Mouse (Mus musculus): Measurements from ENCODE around the gene Tubb2a. TPM values are rescaled to one million over a fixed set of nuclear protein-coding genes. Genes with fewer than 3 reads are reported as not detected.
A peak's percentile ranks its signal among the peaks of the same experiment; 100 is the strongest.

Tubb2a gene
- 2,701 and 3,281 TPM in 2 replicates for polyA plus RNA-seq (2015; fragmentation: Nextera tagmentation; extraction: Ambion mirVana)

DNA sequence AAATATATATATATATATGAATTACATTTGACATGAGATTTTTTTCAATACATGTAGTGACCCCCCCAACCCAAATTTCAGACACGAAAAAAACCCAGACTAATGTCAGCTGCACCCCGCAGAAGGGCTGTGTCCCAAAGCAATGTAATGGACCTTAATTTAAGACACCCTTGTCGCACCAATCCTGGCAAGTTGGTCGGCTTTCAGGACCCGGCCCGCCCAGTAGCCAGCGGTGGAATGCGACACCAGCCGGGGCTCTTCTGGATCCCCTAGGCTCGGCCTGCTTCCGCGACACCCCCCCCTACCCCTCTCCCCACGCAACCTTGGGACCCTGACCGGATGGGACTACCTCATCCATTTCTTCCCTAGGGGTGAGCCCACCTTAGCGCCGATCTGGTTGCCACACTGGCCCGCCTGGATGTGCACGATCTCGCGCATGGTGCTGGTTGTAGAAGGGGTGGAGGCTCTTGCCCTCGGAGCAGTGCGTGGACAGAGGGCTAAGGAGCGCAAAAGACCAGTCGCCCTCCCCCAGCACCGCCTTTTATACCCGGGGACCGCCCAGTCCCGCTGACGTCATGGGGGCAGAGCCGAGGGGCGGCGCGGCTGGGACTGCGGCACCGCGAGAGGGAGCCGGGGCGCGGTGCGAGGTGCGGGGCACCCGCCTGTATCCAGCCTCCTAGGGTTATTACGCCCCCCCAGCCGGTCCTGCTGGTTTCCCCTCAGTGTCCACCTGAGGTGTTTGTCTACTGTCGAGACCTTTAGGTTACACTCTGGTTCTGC lies at the start of gene Tubb2a:
TSS of gene Tubb2a (minus strand) at position 516 of the 780 bp plus-strand sequence.
- 1% methylated on average over 44 of the region's 45 CpGs for WGBS
- H3K9me3 ChIP-seq (replicated peaks): no peaks in the 10 kb centered on the region
- H3K4me2 ChIP-seq: peak within 1 kb of the TSS; percentile 83
- H3K27ac ChIP-seq (replicated peaks): peak within 1 kb of the TSS; percentile 93
- H3K9ac ChIP-seq (replicated peaks): peak within 1 kb of the TSS; percentile 97
- ATAC-seq (ENCODE audit: low FRiP score): peak; percentile 89
- no peaks in the 10 kb centered on the region for H3K27me3 ChIP-seq (replicated peaks)
- peaks cover 16% of the 10 kb centered on the region for H3K36me3 ChIP-seq
- peak within 1 kb of the TSS; percentile 86 for H3K4me3 ChIP-seq (replicated peaks)
- H3K4me1 ChIP-seq: peaks cover 35% of the 10 kb centered on the region

DNA sequence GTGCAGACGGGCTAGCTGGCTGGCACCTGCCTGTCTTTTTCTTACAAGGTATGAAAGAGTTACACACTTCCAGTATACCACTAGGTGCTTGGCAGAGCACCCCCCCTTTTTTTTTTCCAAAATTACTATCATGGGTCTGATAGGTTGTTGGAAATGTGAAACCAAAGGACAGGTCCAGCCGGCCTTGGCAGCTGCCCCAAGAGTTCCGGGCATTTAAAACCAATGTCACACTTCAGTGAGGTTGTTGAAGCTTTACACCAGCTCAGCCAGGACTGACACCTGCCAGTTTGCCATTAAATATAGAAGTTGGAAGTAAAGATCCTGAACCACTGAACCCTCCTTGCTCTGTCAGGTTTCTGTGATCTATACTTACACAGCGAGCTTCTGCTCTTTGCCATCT lies 47.9 kb upstream of the Tubb2a start:
- Histone ChIP-seq H3K4me1 (peaks cover 26% of the 10 kb centered on the region), H3K9me3 (replicated peaks) (no peaks in the 10 kb centered on the region), H3K4me2 (peak overlapping the region; percentile 77), H3K27ac (replicated peaks) (0 out of 2 replicates have a peak overlapping the region, but pooled peaks have one; percentile 24), H3K9ac (replicated peaks) (peak overlapping the region; percentile 50), H3K36me3 (no peaks in the 10 kb centered on the region), H3K27me3 (replicated peaks) (no peaks in the 10 kb centered on the region), H3K4me3 (replicated peaks) (peak overlapping the region; percentile 38)
- 21% methylated on average over 4 of the region's 4 CpGs for WGBS
- no peak for ATAC-seq (ENCODE audit: low FRiP score)

DNA sequence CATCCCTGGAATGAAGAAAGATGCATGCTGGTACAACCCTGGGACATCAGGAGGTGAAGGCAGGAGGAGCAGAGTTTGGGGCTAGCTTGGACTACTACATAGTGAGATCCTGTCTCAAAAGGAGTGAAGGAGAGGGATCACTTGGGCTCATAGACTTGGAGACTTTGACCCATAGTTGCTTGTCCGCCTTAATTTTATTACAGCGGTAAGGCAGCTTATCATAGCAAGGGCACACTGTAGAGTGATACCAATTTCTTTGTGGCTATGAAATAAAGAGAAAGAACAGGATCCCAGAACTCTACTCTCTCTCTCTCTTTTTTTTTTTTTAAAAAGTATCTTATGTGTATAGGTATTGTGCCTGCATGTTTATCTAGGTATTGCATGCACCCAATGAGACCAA lies 42.7 kb upstream of the Tubb2a start:
- Histone ChIP-seq H3K36me3 (no peaks in the 10 kb centered on the region), H3K4me2 (no peak overlapping the region), H3K4me1 (peaks cover 24% of the 10 kb centered on the region), H3K9ac (replicated peaks) (no peak overlapping the region), H3K9me3 (replicated peaks) (no peaks in the 10 kb centered on the region), H3K27ac (replicated peaks) (no peak overlapping the region), H3K4me3 (replicated peaks) (no peak overlapping the region), H3K27me3 (replicated peaks) (no peaks in the 10 kb centered on the region)
- no peak for ATAC-seq (ENCODE audit: low FRiP score)
- WGBS: 93% methylated on average over 2 of the region's 2 CpGs

DNA sequence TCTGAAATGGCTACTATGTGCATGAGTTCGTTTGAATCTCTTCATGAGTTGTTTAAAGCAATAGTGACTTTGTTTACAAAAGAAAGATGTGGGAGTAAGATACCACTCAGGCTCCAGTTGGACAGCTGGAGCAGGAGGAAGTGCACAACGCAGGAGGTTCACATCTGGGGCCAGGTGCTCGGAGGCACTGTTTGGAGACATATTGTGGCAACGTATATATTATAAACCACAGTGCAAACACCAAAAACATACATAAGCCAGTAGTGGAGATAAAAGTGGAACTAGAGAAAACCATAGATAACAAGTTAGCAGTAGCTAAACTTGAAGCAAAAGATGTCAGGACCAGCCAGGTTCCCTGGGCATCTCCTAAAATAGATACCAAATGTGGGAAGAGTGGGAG lies 41.6 kb upstream of the Tubb2a start:
- peaks cover 12% of the 10 kb centered on the region for H3K4me1 ChIP-seq
- no peaks in the 10 kb centered on the region for H3K9me3 ChIP-seq (replicated peaks)
- no peaks in the 10 kb centered on the region for H3K27me3 ChIP-seq (replicated peaks)
- ATAC-seq (ENCODE audit: low FRiP score): no peak
- H3K4me2 ChIP-seq: no peak overlapping the region
- no peaks in the 10 kb centered on the region for H3K36me3 ChIP-seq
- H3K27ac ChIP-seq (replicated peaks): no peak overlapping the region
- H3K9ac ChIP-seq (replicated peaks): no peak overlapping the region
- WGBS: 82% methylated on average over 4 of the region's 4 CpGs
- H3K4me3 ChIP-seq (replicated peaks): no peak overlapping the region

DNA sequence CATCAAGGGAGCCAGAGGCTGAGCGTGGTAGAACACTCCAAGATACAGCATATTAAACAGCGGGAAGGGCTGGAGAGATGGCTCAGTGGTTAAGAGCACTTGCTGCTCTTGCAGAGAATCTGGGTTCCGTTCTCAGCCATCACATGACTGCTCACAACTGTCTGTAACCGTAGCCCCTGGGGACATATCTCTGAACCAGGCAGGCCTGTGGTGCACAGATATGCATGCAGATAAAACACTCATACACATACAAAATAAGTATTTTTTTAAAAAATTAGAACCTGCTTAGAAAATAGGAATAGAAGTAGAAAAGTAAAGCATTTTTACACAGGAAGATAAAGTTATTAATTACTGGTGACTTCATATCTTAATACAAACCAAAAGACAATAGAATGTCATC lies 41.0 kb upstream of the Tubb2a start:
- 70% methylated on average over 4 of the region's 4 CpGs for WGBS
- Histone ChIP-seq H3K36me3 (no peaks in the 10 kb centered on the region), H3K9me3 (replicated peaks) (no peaks in the 10 kb centered on the region), H3K27me3 (replicated peaks) (no peaks in the 10 kb centered on the region), H3K4me2 (no peak overlapping the region), H3K4me1 (peaks cover 7% of the 10 kb centered on the region), H3K4me3 (replicated peaks) (no peak overlapping the region), H3K9ac (replicated peaks) (no peak overlapping the region), H3K27ac (replicated peaks) (no peak overlapping the region)
- no peak for ATAC-seq (ENCODE audit: low FRiP score)

DNA sequence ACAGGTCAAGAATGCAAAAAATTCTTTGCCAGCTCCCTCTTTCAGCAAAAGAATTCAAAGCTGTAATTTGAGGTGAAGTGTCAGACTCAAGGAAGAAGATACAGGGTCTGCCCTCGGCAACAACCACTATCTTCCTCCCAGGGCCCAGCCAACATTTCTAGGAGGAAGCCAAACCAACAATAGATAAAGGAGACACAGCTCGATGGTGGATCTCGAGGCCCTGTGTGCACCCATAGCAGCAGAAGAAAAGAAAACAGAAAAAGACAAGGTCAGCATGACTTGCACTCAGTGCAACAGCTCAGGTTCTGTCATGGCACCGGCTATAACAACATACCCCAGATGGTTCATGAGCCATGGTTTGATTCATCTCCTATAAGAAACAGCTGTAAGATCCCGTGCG lies 38.7 kb upstream of the Tubb2a start:
- ATAC-seq (ENCODE audit: low FRiP score): no peak
- H3K27ac ChIP-seq (replicated peaks): no peak overlapping the region
- no peaks in the 10 kb centered on the region for H3K4me1 ChIP-seq
- WGBS: 87% methylated on average over 6 of the region's 6 CpGs
- no peak overlapping the region for H3K4me3 ChIP-seq (replicated peaks)
- H3K9ac ChIP-seq (replicated peaks): no peak overlapping the region
- no peak overlapping the region for H3K4me2 ChIP-seq
- H3K36me3 ChIP-seq: no peaks in the 10 kb centered on the region
- H3K27me3 ChIP-seq (replicated peaks): no peaks in the 10 kb centered on the region
- H3K9me3 ChIP-seq (replicated peaks): no peaks in the 10 kb centered on the region

DNA sequence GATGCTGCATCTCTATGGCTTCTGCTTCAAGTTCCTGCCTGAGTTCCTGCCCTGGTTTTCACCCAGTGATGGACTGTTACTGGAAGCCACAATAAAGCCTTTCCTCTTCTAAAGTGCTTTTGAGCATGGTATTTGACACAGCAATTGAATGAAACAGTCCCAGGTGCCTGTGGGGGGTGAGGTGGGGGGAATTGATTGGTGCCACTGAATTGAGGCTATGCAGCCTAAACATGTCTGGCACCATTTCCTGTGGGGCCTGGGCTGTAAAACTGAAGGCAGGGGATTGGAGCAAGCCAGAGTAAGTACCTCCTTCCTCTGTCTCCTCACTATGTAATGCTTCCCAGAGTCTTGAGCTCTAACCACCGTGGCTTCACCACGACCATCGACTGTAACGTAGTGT lies 36.8 kb upstream of the Tubb2a start:
- Histone ChIP-seq H3K9me3 (replicated peaks) (no peaks in the 10 kb centered on the region), H3K27ac (replicated peaks) (no peak overlapping the region), H3K4me1 (no peaks in the 10 kb centered on the region), H3K4me3 (replicated peaks) (no peak overlapping the region), H3K9ac (replicated peaks) (no peak overlapping the region), H3K36me3 (no peaks in the 10 kb centered on the region), H3K4me2 (no peak overlapping the region), H3K27me3 (replicated peaks) (no peaks in the 10 kb centered on the region)
- 72% methylated on average over 4 of the region's 4 CpGs for WGBS
- ATAC-seq (ENCODE audit: low FRiP score): no peak

DNA sequence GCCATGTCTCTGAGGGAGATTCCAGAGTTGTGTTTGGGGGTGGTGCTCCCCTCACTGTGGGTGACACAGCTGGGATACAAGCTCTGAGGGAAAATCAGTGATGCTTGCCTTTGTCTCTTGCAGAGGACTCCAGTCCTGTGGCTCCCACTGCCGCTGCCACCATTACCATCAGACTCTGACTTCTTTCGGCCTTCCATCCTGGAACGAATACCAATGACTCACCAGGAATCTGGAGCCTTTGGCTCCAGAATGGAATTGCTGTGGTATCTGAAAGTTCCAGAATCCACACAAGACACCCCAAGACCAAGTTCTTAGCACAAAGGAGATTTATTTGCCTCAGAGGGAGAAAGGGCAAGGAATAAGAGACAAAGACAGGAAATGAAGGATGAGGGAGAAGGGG lies 35.3 kb upstream of the Tubb2a start:
- no peak for ATAC-seq (ENCODE audit: low FRiP score)
- WGBS: 87% methylated on average over 3 of the region's 3 CpGs
- Histone ChIP-seq H3K27me3 (replicated peaks) (no peaks in the 10 kb centered on the region), H3K4me1 (no peaks in the 10 kb centered on the region), H3K4me2 (no peak overlapping the region), H3K36me3 (no peaks in the 10 kb centered on the region), H3K27ac (replicated peaks) (no peak overlapping the region), H3K9ac (replicated peaks) (no peak overlapping the region), H3K9me3 (replicated peaks) (no peaks in the 10 kb centered on the region), H3K4me3 (replicated peaks) (no peak overlapping the region)

DNA sequence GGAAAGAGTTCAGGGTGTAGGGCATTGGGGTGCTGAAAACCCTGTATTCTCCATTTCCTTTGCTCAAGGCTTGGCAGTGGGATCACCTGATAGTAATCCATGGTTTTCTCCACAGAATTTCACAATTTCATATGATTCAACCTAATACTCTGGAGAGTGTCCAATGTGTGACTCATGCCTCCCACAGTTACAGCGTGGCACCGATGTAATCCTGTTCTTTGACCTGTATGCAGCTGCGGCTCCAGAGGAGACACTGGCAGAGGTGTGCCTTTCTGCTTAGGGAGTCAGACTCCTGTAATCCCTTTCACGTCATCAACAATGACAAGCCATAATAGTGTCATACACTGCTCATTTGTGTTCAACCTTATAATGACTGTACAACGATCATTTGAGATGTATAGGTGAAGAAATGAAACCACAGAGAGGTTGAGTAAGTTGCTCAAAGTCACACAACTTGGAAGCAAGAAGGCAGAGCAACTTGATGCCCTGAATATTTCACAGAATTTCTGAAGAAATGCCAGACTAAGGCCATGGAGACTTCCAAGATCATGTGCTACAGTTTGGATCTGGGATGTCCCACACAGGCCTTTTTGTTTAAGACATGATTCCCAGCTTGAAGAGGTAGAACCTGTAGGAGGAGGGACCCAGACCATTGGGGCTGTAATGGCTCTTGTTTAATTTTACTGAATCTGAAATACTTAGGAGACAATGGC lies 34.7 kb upstream of the Tubb2a start:
- H3K9ac ChIP-seq (replicated peaks): no peak overlapping the region
- ATAC-seq (ENCODE audit: low FRiP score): no peak
- H3K4me3 ChIP-seq (replicated peaks): no peak overlapping the region
- no peak overlapping the region for H3K27ac ChIP-seq (replicated peaks)
- H3K36me3 ChIP-seq: no peaks in the 10 kb centered on the region
- H3K4me1 ChIP-seq: no peaks in the 10 kb centered on the region
- WGBS: 91% methylated on average over 5 of the region's 5 CpGs
- no peak overlapping the region for H3K4me2 ChIP-seq
- no peaks in the 10 kb centered on the region for H3K9me3 ChIP-seq (replicated peaks)
- H3K27me3 ChIP-seq (replicated peaks): no peaks in the 10 kb centered on the region

DNA sequence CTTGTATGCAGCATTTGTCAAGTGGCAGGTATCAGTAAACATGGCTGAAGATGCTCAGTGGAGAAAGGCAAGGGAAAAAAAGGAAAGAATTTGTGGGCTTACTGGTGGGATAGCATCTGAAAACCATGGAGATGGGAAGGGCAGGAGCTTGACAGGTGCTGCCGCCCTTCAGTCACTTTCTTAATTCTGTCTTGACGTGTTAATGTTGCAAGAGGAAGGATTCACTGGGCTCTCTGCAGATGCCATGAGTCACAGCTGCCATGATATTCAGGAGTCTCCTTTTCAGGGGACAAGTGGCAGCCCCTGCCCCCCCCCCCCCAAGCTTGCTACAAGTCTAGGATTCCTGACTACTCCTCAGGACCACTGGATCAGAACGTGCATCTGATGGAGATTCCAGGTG lies 34.1 kb upstream of the Tubb2a start:
- H3K9me3 ChIP-seq (replicated peaks): no peaks in the 10 kb centered on the region
- H3K27ac ChIP-seq (replicated peaks): no peak overlapping the region
- no peaks in the 10 kb centered on the region for H3K36me3 ChIP-seq
- H3K4me3 ChIP-seq (replicated peaks): no peak overlapping the region
- no peak overlapping the region for H3K4me2 ChIP-seq
- H3K9ac ChIP-seq (replicated peaks): no peak overlapping the region
- H3K4me1 ChIP-seq: no peaks in the 10 kb centered on the region
- no peaks in the 10 kb centered on the region for H3K27me3 ChIP-seq (replicated peaks)
- 93% methylated on average over 3 of the region's 3 CpGs for WGBS
- ATAC-seq (ENCODE audit: low FRiP score): no peak

DNA sequence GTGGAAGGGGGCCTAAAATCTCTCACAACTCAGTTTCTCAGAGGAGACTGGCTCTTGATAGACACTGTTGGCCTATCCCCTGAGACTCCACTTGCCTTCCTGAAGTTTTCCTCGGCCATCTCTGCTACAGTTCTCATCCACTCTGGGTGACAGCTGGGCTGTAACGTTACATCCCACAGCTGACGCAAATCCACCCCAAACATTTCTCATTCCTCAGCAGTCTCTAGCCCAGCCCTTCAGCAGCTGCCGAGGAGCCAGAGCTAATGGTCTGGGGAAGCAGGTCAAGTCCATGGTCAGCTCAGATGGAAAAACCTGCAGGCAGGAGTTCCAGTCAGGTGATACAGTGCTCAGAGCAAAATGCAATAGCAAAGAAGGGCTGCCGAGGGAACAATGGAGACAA lies 33.2 kb upstream of the Tubb2a start:
- Histone ChIP-seq H3K36me3 (no peaks in the 10 kb centered on the region), H3K27me3 (replicated peaks) (no peaks in the 10 kb centered on the region), H3K9me3 (replicated peaks) (no peaks in the 10 kb centered on the region), H3K27ac (replicated peaks) (no peak overlapping the region), H3K4me2 (no peak overlapping the region), H3K4me3 (replicated peaks) (no peak overlapping the region), H3K4me1 (no peaks in the 10 kb centered on the region), H3K9ac (replicated peaks) (no peak overlapping the region)
- WGBS: 70% methylated on average over 5 of the region's 5 CpGs
- ATAC-seq (ENCODE audit: low FRiP score): no peak

DNA sequence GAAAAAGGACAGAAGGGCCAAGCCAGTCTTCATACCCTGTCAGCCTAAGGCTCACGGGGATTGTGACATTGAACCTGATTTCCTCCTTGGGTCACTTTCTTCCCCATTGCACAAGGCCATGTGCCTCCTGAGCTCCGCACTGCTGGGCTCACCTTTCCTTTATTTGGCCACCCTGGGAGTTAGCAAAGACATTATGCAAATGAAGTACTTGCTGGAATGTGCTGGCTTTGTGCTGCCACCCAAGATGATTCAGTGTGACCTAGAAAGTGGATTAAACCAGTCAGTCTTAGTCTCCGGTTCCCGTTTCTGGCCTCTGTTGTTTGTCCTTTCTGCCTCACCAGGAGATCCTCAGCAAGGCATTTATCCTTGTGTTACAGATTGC lies 31.9 kb upstream of the Tubb2a start:
- Histone ChIP-seq H3K27me3 (replicated peaks) (no peaks in the 10 kb centered on the region), H3K9me3 (replicated peaks) (no peaks in the 10 kb centered on the region), H3K27ac (replicated peaks) (no peak overlapping the region), H3K36me3 (no peaks in the 10 kb centered on the region), H3K4me1 (no peaks in the 10 kb centered on the region), H3K4me3 (replicated peaks) (no peak overlapping the region), H3K4me2 (no peak overlapping the region), H3K9ac (replicated peaks) (no peak overlapping the region)
- WGBS: 38% methylated on average over 4 of the region's 4 CpGs
- ATAC-seq (ENCODE audit: low FRiP score): no peak
